Mouse (Mus musculus): ENCODE measurements around the gene Hes1.
"Not testable (repeated sequence)": the region's sequence is repeated elsewhere in the genome, so short reads cannot be mapped to it uniquely, and the experiment has no call there.

Gene Hes1

DNA sequence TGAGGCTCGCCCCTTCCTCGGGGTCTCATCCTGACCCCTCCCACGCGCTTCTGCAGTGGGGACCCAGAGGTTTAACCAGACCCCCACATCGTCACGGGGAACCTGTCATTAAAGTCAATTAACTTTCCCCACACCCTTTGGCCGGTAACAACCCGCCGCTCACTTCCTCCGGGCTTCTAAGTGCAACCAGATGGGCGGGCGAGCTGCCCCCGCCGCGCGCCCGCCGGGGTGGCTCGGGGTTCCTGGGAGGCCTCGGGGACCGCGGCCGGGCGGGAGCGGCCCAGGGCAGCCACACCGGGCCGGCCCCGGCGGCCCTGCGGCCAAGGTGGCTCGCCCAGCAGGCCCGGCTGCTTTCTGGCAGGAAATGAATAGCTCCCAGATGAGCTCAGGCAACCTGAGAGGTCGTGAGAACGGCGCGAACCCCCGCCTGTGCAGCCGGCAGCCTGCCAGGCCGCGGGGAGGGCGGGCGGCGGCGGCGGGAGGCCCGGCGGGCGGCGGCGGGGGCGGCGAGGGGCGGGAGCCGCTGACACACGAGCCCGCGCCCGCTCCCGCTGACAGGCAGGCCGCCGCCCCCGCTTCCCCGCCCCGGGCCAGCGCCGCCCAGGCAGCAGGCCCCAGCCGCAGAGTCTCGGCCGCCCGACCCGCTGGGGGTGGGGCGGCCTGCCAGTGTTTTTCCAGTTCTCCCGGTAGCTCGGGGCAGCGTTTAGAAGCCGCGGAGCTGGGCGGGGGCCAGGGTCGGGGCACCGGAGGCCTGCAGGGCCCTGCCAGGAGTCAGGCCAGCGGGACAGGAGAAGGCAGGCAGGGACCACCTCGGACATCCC, 6.0 kb downstream of the Hes1 start:
- DNase-seq (ENCODE audit: low spot score in 2 of 2), result peak; percentile 54 to 63

- no peak for DNase-seq (ENCODE audit: low spot score in 2 of 2)
These were observed 6.6 kb downstream of the Hes1 start for GRCm38 (mm10) chr16:30070771-30071191.

DNA sequence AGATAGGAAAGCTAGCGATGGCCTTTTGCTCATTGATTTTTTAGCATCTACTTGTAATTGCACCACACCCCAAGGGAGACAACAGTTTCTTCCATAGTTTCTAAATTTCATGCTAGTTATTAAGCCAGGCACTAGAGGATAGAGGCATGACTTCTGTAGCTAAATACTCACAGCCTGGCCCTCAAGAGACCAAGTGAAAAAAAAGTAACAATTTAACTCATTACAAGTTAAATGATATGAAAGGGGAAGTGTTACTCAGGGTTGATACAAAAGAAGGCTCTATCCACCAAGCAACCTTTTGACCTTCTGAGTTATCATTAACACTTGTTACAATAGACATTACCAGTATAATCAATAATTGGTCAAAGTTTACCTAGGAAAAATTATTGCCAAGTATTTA, 9.1 kb downstream of the Hes1 start:
- no peak for DNase-seq (ENCODE audit: low spot score in 2 of 2)

- DNase-seq (ENCODE audit: low spot score in 2 of 2), result no peak
These were observed 17.3 kb downstream of the Hes1 start for GRCm38 (mm10) chr16:30081498-30081897.

GRCm38 (mm10) chr16:30081980-30082379, 17.8 kb downstream of the Hes1 start:
- DNase-seq (ENCODE audit: low spot score in 2 of 2), result no peak

DNA sequence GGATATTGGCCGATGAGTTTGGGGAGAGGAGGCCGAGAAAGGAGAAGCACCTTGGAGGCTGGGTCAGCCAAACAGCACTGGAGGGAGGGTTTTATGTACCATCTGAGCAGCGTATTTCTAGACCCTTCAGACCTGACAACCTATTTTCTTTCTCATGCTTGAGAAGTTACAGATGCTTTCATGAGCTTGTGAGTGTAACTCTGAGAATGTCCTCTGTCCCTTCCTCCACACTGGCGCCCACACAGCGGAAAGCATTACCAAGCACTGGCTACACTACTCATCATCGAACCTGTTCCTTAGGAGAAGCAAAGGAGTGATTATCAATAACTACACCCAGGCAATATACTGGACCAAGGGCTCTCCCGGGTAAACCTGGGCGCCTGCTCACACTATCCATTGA, 18.8 kb downstream of the Hes1 start:
- DNase-seq (ENCODE audit: low spot score in 2 of 2), result no peak

DNA sequence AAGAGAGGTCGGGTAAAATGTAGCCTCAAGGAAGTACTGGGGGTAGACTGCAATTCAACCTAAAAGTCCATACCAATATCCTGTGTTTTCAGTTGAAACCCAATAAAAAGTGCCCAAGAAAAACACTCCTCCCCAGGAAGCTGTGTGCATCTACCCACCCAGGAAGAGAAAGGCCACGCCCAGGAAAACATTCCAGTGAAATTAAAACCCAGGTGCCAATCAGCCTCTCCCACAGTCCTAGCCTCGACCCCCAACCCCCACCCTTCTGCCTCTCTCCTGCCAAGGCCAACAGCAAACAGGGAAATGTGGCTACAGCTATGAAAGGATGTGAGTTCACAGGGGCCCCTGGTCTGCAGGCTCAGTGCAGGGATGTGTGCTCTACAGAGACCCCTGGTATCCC, 19.4 kb downstream of the Hes1 start:
- DNase-seq (ENCODE audit: low spot score in 2 of 2), result no peak

DNA sequence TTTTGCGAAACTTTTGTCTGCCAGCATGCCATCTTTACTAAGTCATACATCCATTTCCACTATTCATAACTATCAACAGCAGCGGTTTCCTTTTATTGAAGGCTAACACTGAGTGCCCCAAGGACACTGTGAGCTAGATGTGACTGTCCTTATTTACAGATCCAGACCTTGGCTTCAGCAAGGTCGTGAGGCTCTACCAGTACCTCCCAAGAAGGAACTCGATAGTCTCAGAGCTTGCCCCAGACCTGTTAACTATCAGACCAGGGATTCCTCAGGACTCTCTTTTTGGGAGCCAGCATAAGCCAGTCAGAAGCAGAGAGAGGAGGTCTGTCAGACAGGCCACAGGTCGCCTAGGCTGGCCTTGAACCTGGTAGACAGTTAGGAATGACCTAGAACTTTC, 24.5 kb downstream of the Hes1 start:
- DNase-seq (ENCODE audit: low spot score in 2 of 2), result no peak

DNA sequence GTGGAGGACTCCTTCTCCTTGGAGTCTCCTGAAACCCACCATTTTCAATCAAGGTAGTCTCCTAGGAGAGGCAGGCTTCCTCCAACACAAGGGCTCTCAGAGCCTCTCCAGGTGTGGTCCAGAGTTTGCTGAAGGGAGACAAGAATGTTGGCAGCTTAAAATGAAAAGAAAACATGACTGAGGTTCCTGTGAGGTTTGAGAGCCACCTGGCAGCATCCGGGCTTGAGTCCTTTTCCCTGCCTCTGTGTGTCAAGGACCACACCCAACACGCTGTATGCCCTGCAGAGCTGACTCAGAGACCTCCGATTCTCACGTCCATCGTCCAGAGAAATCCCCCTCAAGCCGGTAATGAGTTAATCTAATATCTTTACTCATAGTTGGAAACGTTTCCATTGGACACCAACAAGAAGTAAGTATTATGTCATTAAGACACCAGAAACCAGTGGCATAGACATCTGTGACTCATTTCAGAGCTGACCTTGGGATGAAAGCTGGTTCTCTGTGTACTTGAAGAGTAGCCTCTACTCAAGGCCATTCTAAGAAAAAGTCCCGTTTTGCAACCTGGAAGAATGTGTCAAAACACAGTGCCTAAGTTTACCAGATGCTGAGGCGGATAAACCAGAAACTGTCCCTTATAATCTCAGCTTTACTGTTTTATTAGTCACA, 26.1 kb downstream of the Hes1 start:
- no peak for DNase-seq (ENCODE audit: low spot score in 2 of 2)

DNA sequence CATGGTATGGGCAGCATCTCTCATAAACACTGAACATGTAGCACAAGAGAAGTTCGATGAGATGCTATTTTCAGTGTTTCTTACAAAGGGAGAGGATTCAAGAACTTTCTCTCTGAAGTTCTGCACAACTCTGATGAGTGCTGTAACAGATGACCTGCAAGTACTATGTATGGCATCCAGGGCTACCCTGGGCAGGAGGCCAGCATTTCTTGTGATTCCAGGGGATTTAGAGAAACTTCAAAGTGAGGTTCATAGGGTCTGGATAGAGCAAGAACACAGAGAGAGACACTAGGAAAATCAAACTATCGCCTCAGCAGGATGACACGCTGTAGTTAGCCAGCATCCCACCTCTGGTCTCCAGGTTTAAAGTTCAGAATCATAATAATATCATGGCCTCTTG, 31.9 kb downstream of the Hes1 start:
- DNase-seq (ENCODE audit: low spot score in 2 of 2), result no peak

- no peak for DNase-seq (ENCODE audit: low spot score in 2 of 2)
These were observed 32.3 kb downstream of the Hes1 start for GRCm38 (mm10) chr16:30096475-30096874.

DNA sequence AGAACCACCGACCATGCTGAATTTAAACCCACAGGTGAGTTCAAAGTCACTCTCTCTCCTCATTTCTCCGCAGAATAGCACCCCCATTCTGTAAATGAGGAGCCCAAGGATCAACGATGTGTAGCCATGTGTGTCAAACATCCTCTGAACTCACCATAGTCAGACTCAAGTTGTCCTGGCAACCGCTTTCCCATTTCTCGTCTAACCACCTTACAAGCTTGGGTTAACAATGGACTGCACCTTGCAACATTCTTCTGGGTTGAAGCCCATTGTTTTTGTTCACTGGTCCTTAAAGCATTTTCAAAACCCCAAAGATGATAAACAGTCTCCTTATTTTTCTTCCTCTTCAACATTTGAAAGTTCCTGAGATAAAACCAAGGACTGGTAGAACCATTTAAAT, 34.9 kb downstream of the Hes1 start:
- DNase-seq (ENCODE audit: low spot score in 2 of 2), result no peak

DNA sequence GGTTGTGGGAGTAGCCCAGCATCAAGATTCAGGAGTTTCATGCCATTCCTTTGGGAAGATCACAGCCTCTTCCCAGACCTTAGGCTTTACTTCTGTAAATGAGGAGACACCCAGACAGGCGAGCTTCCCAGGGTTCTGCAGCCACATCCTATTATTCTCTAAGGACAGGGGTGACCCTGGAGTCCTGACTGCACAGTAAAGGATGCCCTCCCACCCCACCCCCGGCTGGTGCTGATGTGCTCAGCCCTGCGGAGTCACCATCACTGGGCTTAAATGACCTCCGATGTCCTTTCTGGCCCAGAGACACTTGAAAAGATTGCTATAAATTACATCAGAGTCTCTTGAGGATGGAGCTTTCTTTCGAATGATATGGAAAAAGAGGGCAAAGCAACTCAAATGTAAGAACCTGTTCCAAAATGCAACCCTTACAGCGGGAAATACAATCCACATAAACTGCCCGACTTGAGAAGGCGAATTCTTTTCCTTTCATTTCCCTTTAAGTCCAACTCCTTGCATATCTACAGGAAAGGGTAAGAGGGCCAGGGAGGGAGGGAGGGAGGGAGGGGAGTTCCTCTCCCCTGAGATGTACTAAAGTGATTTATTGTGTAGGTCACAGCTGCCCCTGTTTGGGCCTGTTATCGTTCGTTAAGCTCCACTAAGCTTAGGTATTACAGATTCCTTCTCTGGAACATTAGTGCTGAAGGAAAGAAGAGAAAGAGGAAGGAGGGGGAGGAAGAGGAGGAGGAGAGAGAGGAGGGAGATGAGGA, 38.1 kb downstream of the Hes1 start:
- DNase-seq (ENCODE audit: low spot score in 2 of 2), result no peak

DNA sequence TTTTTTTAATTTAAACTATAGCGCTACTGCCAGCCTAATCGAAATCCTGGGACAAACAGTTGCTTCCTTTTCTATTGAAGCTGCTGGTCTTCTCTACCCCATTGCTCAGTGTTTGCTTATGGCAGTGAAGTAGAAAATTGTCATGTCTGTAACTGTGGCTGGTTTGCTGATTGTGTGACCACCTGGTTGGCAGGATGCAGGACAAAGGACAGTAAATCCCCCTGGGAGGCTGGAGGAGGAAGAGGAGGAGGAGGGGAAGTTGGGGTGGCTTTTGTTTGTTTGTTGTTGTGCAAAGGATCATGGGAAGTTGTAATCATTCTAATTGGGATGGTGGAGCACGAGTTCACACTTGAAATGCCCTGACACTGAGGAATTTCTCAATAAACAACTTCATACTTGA, 38.8 kb downstream of the Hes1 start:
- no peak for DNase-seq (ENCODE audit: low spot score in 2 of 2)

- no peak for DNase-seq (ENCODE audit: low spot score in 2 of 2)
These were observed 39.3 kb downstream of the Hes1 start for GRCm38 (mm10) chr16:30103495-30103894.

DNA sequence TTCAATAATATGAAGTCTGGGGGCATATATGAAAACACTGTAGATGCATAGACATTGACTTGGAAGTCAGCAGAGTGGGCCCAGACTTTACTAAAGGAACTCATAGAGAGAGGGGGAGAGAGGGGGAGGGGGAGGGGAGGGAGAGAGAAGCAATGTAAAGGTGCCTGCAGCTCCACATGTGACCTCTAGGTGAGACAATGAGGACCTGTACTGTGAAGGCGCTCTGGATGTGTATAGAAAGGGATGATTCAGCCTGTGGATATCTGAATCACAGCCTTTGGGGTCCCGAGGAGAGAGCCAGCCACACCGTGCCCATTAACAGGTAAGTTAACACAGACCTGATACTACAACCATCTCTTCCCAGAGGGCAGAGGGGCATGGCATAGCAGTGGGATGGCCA, 40.2 kb downstream of the Hes1 start:
- DNase-seq (ENCODE audit: low spot score in 2 of 2), result no peak

GRCm38 (mm10) chr16:30105476-30105875, 41.3 kb downstream of the Hes1 start:
- DNase-seq (ENCODE audit: low spot score in 2 of 2), result no peak

DNA sequence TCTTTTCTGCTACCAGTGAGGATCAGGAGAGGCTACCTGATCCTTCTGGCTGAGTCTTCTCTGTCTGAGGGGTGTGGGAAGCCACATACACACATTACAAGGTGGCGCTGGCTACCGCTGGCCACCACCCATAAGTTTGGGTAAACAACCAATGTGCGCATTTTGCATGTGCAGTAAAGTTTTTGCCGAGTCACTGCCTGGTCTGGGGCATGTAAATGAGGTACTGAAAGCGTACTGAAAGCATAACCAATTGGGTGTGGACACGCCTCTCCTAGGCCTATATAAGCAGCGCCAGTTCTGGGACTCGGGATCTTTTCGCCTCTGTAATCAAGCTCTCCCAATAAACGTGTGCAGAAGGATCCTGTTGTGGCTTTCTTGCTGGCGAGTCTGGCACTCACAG, 44.0 kb downstream of the Hes1 start:
- DNase-seq (ENCODE audit: low spot score in 2 of 2), result not testable (repeated sequence)

- no peak for DNase-seq (ENCODE audit: low spot score in 2 of 2)
These were observed 46.3 kb downstream of the Hes1 start for GRCm38 (mm10) chr16:30110466-30110865.

GRCm38 (mm10) chr16:30111069-30111468, 46.9 kb downstream of the Hes1 start:
- no peak for DNase-seq (ENCODE audit: low spot score in 2 of 2)

DNA sequence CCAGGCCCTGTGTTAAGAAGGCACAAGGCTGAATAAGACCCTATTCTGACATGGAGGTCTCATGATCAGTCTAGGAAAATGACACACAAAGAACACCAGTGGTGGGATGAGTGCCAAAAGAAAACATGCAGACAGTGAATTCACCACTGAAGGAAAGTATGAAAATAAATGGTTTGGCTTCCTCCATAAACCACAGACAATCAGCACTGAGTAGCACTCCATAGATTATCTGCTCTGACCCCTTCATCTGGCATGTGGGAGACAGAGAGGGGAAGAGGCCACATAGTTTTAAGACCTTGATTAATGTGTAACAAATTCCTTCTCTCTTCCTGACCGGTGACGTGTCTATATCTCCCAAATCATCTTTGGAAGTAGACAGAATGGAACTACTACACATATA, 47.4 kb downstream of the Hes1 start:
- DNase-seq (ENCODE audit: low spot score in 2 of 2), result no peak

DNA sequence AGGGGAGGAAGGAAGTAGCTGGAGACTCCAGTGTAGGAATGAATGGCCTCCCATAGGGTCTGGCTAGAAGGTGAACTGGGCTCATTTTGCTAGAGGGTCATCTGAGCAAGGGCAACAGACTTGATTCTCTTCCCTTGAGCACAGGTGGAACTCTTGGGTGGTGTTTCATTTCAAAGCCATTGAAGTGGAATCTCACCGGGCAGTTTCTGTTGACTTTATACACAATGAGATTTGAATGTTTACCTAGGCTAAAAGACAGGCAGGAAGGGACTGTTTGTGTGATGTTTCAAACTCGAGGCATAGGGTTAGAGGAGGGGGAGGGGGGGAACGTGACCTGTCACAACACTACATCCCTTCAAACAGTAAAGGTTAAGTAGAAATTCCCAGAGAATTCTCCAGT, 49.0 kb downstream of the Hes1 start:
- DNase-seq (ENCODE audit: low spot score in 2 of 2), result no peak

GRCm38 (mm10) chr16:30113800-30114199, 49.6 kb downstream of the Hes1 start:
- no peak for DNase-seq (ENCODE audit: low spot score in 2 of 2)

All from frontal cortex, postnatal 10 days (tissue).